Mouse (Mus musculus) neural tube, embryonic 10.5 days (tissue): ENCODE results near the gene Slc6a2.

Experiments used
- DNase-seq: peaks from one replicate; pipeline ENCODE4 v3.0.0-alpha.2; 2017; ENCODE audit warnings: low spot score; ENCODE audit errors: extremely low spot score

Slc6a2 gene

DNA sequence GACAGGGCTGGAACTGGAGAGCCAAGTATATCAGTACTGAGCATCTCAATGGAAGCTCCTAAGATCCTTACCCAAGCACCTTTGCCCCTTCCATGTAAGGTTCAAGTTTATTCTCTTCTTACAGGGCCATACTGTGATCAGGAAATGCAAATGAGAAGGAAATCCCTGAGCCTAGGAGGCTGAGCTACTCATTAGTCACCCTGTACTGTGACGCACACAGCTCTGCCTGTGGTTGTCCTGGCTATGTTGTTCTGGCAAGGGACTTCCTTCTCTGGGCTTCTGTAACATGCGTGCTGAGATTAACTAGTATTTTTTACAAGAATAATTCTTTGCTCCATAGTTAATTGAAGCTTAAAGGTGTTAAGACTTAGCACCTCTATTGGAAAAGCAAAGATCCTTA, 70.8 kb downstream of the Slc6a2 start:
- DNase-seq: no peak

DNA sequence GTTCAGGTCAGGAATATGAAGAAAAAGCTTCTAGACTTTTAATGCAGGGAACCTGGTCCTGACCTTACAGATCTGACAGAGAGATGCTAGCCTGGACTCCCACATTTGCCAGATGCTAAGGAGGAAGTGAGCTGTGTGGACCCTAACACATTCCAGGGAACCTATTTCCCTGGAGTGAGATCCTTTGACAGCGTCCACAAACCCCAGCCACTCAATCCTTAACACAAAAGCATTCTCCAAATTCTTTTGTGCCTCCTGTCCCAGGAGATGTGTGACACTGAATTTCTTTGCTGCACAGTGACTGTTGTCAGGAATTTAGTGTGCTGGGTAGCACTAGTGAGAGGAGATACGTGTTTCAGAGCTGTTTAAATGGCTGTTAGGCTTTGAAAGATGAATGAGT, 79.0 kb downstream of the Slc6a2 start:
- DNase-seq: no peak

DNA sequence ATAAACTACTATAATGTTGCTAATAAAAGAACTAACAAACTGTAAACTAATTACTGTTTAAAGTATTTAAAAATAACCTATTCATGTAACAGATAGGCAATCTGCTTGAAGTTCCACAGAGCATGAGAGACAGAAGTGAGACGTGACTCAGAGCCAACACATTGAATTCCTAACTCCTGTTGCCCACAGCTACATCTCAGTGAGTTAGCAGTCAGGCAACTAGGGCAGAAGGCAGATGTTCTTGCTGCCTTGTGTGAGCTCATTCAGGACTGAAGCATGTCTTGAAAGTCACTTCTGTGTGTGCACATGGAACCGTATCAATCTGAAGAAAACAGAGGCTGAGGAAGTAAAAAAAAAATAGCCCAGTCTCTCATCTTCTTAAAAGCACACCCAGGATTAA, 80.4 kb downstream of the Slc6a2 start:
- no peak for DNase-seq

DNA sequence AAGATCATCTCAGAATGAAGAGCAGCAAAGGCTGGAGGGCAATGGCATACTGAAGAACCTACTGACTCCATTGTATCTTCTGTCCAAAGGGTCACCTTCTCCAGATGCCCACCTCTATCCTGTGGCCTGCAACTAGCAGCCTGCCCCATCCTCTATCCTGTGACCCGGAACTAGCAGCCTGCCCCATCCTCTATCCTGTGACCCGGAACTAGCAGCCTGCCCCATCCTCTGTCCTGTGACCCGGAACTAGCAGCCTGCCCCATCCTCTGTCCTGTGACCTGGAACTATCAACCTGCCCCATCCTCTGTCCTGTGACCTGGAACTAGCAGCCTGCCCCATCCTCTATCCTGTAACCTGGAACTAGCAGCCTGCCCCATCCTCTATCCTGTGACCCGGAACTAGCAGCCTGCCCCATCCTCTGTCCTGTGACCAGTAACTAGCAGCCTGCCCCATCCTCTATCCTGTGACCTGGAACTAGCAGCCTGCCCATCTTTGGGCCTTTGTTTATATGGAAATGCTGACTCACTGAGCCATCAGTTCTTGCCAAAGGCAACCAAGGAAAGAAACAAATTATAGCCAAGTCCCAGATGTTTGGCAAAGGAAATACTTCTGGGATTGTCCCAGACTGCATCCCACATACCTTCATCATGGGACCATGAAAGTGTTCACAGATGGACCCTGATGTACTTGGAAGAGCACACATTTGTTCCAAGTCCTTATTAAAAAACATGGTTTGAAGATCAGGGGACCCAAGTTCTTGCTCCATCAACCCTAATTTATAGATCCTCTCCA, 81.1 kb downstream of the Slc6a2 start:
- no peak for DNase-seq

DNA sequence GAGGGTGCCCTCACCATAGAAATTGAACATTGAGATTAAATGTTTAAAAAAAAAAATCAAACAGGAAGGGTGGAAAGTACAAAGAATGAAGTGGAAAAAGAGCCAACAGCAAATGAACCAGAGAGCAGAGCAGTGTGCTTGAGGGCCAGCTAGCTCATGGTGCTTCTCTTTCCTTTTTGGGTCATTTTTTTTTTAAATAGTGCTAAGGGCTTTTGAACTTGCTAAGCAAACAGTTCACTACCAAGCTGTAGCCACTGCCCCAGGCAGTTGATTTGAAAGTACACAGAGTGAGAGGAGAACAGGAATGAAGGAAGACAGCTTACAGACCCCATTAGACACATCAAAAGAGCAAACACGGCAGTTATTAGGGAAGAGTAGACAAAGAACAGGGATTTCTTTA, 83.2 kb downstream of the Slc6a2 start:
- DNase-seq: no peak

DNA sequence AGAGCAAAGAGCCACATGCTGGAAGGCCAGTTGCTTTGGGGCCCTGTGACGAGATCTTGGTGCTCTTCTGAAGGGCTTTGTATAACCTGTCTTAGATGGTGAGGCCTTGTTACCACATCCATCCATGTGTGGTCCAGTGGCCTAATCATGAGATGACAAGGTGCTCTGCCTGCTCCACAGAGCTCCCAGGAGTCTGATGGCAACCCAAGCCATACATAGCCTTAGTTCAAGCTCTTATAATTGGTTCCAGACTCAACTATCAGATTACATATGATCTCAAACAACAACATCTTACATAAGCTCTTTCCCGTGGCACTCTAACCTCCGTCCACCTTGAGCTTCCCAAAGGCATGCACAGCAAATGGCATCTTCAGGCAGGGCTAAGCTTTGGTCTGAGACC, 88.2 kb downstream of the Slc6a2 start, which contains the start of gene Ces1a:
Gene Ces1a, minus strand, starts transcription at position 101 of the 400 bp plus-strand sequence.
- no peak for DNase-seq

DNA sequence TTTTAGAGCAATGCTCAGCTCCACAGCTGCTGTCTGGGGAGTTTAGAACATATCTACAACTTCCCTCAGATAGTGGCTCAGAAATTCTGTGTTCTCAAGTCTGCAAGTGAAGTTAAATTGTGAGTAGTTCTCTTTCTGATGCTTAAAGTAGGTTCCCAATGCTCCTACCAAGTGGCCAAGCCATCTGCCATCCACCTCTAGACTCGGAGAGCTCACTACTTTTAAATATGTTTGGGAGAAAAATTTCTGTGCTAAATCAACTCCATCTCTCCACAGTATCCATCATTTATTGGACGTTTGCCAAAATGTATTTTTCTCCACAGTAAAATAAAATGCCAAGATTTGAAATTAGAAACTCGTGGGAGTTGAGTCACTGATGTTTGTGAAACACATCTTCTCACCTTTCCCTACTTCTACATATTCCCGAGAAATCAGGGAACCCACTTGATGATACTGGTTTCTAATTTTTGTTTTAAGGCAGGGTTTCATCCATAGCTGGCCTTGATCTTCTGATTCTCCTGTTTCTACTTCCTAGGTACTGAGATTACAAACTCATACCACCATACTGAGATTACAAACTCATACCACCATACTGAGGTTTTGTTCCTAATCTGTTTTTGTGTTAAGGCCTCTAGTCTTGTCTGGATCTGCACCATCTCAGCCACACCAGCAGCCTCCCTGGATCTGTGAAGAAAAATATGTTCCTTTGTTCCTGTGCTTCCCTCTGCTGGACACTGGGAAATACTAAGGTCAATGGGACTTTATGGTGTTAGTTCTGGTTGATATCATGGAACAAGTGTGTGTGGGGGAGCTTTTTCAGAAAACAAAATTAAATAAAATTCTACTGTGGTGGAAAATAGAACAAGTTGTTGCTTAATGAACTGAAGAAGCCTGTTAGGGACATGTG, 88.9 kb downstream of the Slc6a2 start:
- no peak for DNase-seq
